Mouse (Mus musculus) left cerebral cortex, adult 18-20 months (tissue): ENCODE measurements around the gene Clpb. TPM values are rescaled to one million over a fixed set of nuclear protein-coding genes. Genes with fewer than 3 reads are reported as not detected.

ENCODE experiments used
- DNase-seq, 2 experiments: peaks; one replicate each; pipeline ENCODE4 v3.0.0; 2021 to 2022; ENCODE audit warnings: low spot score in 2 of 2, mixed read lengths in 1 of 2
- total RNA-seq, 2 experiments: library from RNA; stranded (reverse); gene quantifications; 2 replicates each; pipeline ENCODE4 v1.2.3; 2021

Clpb gene
- total RNA-seq, 2 experiments from 2014 or later: 55.8 to 57.3 TPM

GRCm38 (mm10) chr7:101844186-101844585, 180.8 kb downstream of the Clpb start:
- no peak for DNase-seq

Other genes with a start within 250 kb of the Clpb start
- gene Pde2a, start 241.9 kb upstream of the Clpb start, total RNA-seq: 100 to 1,000 TPM; 347 to 370 TPM
- gene Art2b, start 78.0 kb upstream of the Clpb start, total RNA-seq: not detected
- gene Phox2a, start 154.7 kb downstream of the Clpb start, total RNA-seq: under 1 TPM; 0.51 to 0.68 TPM
- gene Inppl1, start 174.6 kb downstream of the Clpb start, total RNA-seq: 10 to 100 TPM; 28.7 to 31.4 TPM
- gene Folr2, start 193.6 kb downstream of the Clpb start, total RNA-seq: under 1 TPM in 1 of 2 experiments, not detected in 1; 0.54 TPM
- gene Anapc15, start 200.1 kb downstream of the Clpb start, total RNA-seq: 10 to 100 TPM; 27.2 to 34.1 TPM
- not detected for gene Folr1, start 207.2 kb downstream of the Clpb start, total RNA-seq
- gene Lamtor1, start 242.3 kb downstream of the Clpb start, total RNA-seq: 10 to 100 TPM; 82.6 to 87.9 TPM
- gene Tomt, start 242.7 kb downstream of the Clpb start, total RNA-seq: not detected